Mouse (Mus musculus) heart, adult 8-10 months (tissue): ENCODE results near the gene Fzr1. TPM values are rescaled to one million over a fixed set of nuclear protein-coding genes. Genes with fewer than 3 reads are reported as not detected.
A peak's percentile ranks its signal among the peaks of the same experiment; 100 is the strongest.

Experiments
- DNase-seq: peaks from one replicate; pipeline ENCODE4 v3.0.0; 2022; ENCODE audit warnings: low spot score
- total RNA-seq, 4 experiments: library from RNA; stranded (reverse); gene quantifications; 2 replicates each; pipeline ENCODE4 v1.2.4; 2022

Gene Fzr1
- total RNA-seq, 4 experiments from 2014 or later = 25.9 to 39.0 (median 32.2) TPM

DNA sequence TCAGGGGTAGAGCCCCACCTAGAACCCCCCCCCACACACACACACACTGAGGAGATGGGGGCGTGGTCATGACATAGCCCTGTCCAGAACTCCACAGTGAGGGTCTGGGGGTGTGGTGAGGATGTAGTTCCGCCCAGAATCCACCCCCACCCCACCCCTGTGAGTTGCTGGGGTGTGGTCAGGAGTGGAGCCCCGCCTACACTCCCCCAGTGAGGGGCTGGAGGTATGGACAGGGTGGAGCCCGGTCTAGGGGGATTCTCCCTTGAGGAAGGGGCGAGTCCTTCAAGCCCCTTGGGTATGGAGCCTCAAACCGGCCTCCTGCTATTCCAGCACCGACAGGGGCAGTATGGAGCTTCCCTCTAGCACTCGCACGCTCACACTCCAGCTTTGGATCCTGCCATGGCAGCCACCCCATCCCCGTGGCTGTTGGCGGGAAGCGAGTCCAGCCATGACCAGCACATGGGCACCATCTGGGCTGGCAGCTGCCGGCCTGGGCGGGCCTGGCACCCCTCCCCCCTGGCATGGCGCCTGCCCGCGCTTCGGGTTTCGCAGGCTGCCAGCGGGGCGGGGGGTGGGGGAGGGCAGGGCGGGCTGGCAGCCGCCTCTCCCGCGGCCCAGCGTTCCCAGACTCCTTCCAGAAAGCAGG lies 38.4 kb upstream of the Fzr1 start:
- DNase-seq = peak; percentile 78

- no peak for DNase-seq
Observed at GRCm38 (mm10) chr10:81415549-81416310, 37.4 kb upstream of the Fzr1 start.

DNA sequence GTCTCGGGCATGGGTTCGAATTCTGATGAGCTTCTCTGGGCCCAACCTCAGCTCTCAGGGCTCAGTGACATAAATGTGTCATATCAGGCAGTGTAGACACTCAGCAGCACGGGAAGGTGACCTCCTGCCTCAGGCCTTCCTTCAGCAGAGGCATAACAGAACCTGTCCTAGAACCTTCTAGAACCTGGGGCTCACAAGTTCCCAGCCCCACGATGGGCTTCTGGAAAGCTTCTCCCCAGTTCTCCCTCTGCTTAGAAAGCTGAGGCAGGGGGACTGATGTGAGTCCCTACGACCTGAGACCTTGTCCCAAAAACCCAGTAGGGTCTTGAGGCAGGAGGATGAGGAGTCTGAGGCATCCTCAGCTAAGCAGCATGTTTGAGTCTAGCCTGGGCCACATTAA lies 36.8 kb upstream of the Fzr1 start:
- no peak for DNase-seq

DNA sequence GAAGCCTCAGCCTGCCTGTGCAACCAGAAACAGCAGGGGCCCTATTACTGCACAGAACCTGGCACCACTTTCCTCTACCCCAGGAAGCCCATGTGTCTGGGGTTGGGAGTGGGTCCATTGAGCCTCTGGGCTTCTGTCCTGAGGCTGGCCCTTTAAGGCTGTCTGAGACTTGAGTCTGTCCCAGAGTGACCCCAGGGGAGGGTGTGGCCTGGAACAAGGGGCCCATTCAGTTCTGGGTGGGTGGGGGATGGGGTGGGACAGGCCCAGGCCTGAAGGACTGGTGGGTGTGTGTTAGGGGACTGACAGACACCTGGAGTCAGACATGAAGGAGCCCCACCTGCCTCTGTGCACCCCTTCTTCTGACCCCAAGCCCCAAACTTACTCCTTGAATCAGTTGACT lies 36.4 kb upstream of the Fzr1 start:
- DNase-seq = no peak

DNA sequence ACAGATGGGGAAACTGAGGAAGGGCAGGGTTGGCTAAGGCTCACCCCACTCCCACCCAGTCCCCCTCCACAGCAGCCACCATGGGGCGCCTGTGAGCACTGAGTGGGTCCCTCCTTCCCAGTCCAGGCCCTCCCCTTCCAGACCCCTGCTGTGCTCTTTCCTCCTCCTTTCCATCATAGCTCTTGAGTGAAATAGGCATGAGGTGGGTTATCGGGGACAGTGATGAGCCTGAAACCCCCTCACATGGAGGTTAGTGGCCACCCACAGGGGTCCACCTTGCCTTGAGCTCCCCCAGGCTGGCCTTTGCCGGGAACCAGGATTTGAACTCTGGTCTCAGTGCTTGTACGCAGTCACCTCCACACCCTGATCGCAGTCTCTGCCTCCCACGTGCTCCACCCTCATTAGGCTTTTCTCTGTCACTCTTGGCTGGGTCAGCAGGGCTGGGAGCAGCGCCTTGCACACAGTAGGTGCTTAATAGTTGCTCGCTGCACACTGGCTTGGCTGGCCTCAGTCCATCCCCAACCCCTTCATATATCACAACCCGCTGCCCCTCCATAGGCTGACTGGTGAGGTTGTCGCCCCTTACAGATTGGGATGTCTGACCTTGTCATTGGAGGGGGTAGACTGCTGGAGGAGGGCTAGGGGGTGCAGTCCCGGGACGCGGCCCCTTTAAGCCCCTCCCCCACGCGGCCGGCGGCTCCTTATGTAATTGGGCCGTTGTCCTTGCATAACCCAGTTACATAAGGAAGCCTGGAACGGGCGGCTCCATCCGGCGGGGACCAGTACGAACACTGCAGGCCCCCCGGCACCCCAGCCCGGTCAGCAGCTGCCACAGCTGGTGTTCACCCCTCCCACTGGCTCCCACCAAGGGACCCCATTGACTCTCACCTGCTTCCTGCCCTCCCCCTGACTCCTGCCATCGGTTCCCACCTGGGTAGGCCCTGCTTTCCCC lies 35.3 kb upstream of the Fzr1 start:
- peak; percentile 92 for DNase-seq

DNA sequence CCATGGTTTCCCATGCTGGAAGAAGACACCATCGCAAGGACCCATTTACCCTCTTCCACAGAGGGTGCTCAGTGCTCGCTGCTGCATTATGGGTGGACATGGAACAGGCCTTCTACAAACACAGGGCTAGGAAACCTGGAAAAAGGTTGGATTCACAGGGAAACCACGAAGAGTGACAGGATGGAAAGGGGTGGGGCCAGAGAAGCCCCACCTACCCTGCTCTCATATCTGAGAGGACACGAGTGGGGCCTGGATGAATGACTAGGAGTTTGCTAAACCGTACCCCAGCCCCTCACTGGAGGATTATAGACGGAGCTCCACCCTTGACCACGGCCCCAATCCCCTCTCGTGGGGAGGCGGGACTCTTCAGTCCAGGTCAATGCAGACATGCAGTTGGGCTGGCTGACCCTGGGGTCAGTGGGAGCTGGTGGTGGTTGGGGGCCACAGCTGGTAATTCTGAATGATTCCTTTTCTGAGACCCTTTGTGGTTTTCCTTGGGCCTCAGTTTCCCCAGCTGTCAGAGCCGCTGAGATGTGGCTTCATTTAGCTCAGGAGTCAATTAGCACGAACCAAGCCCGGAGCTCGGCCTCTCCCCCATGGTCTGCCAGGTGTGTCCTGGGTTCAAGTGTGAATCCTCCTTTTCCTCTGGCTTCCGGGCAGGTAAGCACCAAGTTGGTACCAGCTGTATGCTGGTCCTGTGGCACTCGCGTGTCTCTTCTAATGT lies 34.4 kb upstream of the Fzr1 start:
- DNase-seq = no peak

DNA sequence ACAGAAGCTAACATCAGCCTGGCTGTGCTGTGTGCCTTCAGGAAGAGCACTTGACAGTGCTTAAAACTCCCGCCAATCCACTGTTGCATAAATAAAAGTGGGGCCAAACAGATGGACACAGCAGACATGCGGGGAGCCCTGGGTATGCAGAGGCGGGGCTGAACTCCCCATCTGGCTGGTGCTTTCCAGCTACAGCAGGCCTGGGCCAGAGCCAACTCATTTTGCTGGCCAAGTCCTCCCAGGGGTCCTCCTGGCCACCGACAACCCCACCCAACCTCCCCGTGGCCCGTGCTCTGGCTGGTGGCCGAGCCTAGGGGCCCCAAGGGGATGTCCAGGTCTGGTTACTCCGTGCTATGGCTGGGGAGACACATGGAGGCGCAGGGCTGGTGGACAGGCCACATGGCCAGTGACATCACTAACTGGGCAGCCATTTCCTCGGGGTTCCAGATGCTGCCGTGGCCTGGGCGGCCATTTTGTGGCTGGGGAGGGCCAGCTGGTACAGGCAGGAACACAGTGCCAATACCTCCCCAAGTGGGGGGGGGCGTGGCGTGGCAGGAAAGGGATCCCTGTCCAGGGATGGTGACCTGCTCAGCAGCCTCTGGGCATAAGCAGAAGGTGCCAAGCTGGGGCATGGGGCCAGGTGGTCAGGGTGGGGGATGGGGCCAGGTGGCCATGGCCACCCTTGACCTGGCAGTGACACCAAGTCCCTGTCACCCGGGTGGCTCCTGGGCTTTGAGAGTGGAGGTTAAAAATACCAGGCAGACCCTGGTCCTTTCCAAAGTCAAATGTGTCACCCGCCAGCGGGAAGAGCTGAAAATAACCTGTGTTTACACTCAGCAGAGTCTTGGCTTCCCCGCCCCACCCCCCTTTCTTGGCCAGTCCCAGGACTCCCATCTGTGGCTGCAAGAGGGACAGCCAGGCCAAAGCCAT lies 33.4 kb upstream of the Fzr1 start:
- peak; percentile 95 for DNase-seq

- peak; percentile 81 for DNase-seq
Observed at GRCm38 (mm10) chr10:81410981-81411380, 32.7 kb upstream of the Fzr1 start.

- DNase-seq = no peak
Observed at GRCm38 (mm10) chr10:81410350-81410749, 32.0 kb upstream of the Fzr1 start.

DNA sequence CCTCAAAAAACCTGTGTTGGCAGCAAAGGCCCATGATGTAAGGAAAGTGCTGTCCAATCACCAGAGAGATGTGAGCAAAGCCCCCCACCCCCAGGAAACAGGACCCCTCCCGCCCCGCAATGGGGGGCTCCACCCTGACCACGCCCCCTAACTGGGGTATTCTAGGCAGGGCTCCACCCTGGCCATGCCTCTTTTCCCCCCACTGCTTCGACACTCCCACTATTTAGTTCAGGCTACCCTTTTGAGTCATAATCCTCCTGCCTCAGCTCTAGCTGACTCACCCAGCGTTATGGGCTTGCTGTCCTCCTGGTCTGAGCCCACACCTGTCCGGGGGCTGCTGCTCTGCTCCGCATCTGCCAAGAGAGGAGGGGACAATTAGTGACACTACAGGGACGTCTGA lies 31.0 kb upstream of the Fzr1 start:
- no peak for DNase-seq

DNA sequence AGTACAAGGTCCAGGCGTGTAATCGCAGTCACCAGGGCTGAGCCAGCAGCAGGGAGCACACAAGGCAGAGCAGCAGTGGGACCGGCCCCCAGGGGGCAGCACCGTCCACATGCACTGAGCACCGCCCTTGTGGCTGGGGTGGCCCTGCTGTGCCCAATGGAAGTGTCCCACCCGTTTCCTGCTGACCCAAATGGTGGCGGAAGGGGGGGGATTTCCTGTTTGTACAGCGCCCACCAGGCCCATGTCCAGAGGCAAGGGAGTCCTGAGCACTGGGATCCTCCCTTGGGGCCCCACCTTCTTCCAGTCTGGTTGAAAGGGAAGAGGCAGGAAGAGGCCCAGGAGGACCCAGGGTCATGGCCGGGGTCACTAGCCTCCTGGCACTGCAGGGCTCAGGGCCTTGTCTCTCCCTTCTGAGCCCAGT lies 30.6 kb upstream of the Fzr1 start:
- DNase-seq = peak; percentile 91

DNA sequence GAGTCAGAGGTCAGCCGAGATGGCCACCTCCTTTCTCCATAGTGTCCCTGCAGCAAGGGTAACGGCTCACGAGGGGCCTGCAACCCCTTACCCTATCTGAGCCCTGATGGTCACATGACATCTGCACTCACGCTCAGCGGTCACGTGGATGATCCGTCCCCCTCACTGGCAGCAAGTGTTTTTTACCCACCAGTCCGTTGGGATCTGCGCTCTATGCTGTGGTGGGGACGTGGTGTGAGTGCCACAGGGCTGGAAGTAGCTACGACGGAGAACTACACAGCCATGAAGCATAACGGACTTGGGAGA lies 30.1 kb upstream of the Fzr1 start:
- no peak for DNase-seq

- DNase-seq = peak; percentile 94
Observed at GRCm38 (mm10) chr10:81407539-81408423, 29.5 kb upstream of the Fzr1 start.

GRCm38 (mm10) chr10:81406504-81407440 lies 28.5 kb upstream of the Fzr1 start:
- no peak for DNase-seq

DNA sequence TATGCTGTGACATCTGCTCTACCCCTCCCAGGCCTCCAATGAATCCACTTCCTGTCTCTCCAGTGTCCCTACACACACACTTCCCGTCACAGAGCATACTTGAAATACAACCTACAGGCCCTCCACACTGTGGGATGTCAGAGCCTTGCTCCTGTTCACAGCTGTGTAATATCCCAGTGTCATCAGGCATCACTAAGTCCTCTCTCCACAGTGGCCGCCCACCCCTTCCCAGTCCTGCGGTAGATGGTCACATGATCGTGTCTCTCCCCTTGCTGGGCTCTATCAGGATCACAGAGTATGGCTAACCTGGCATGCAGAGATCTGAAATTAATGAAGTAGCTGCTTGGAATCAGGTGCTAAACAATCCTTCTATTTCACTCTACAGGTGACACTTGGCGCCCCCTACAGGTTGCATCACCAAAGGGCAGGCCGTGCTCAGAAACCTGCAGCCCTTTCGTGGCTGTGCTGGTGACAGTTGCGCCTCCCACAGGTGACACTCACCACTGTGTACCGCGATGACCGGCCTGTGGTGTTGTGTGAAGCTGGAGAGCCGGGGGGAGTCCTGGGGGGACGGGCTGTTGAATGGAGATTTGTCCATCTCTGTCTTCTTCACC lies 27.4 kb upstream of the Fzr1 start:
- DNase-seq = no peak

- DNase-seq = no peak
Observed at GRCm38 (mm10) chr10:81404720-81405119, 26.4 kb upstream of the Fzr1 start.

GRCm38 (mm10) chr10:81404082-81404481 lies 25.8 kb upstream of the Fzr1 start:
- DNase-seq = no peak

DNA sequence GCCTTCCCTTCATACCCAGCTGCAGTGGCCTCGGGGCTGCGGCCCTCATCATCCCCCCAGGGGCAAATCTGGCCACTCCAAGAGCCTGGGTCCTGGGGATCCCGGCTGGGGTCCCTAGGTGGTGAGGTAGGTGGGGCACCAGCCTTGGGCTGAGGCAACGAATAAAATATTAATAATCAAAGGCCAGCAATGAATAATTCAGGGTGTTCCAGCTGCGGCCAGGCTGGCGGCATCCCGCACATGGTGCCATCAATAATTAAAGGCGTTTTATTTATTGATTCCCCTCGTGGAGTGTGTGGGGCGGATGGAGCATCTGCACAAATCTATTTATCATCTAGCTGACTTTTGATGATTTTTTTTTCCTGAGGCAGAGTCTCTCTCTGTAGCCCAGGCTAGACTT lies 25.2 kb upstream of the Fzr1 start:
- no peak for DNase-seq
